Mouse (Mus musculus): ENCODE measurements around the gene Olfr1326-ps1.

Gene Olfr1326-ps1

GRCm38 (mm10) chrX:74574788-74575187 lies at the start of gene Olfr1326-ps1:
Olfr1326-ps1 (minus strand) TSS chrX:74574888.
- no peak for DNase-seq

DNA sequence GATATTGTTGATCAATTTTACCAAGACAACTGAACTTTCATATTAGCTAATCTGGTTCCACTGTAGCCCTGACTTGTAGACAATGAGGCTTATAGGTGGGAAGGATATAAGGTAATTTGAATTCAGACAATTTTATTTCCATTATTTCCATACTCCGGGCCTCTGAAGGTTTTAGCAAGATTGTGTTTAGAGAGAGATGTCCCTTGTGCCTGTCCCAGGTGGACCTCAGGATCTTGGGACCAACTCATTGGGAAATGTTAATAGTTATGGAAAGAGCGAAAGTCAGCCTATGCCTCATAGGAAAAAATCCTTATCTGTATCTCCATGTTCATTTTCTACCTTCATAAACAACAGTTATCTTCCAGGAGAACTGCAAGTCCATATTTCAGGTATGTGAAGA lies 17.7 kb upstream of the Olfr1326-ps1 start, which contains the start of gene Olfr1325:
TSS of gene Olfr1325 (plus strand) at position 301 of the 400 bp plus-strand sequence.
- DNase-seq = no peak
